Mouse (Mus musculus) liver, embryonic 15.5 days (tissue): ENCODE data around the gene Col19a1. TPM values are rescaled to one million over a fixed set of nuclear protein-coding genes. Genes with fewer than 3 reads are reported as not detected.

Experiments
- ATAC-seq: fragments of 200-750 bp; cut with Nextera tagmentation; 2 replicates; pipeline ENCODE4 v1.8.0; 2017; ENCODE audit warnings: moderate number of reproducible peaks, mild to moderate bottlenecking, moderate library complexity; ENCODE audit not compliant: insufficient read depth
- H3K27ac ChIP-seq: fragments of 300-500 bp; sonication (generic); replicated peaks from 2 replicates; pipeline ENCODE4 v1.5.1; 2015; ENCODE audit warnings: mild to moderate bottlenecking, inconsistent platforms
- H3K27me3 ChIP-seq: fragments of 300-500 bp; sonication (generic); 2 replicates; pipeline ENCODE4 v1.6.1; 2015; ENCODE audit warnings: mild to moderate bottlenecking, inconsistent platforms
- H3K36me3 ChIP-seq: fragments of 300-500 bp; sonication (generic); replicated peaks from 2 replicates; pipeline ENCODE4 v1.6.1; 2015; ENCODE audit warnings: moderate library complexity, mild to moderate bottlenecking, inconsistent platforms
- H3K4me1 ChIP-seq: fragments of 300-500 bp; sonication (generic); replicated peaks from 2 replicates; pipeline ENCODE4 v1.6.1; 2015; ENCODE audit warnings: inconsistent platforms
- H3K4me2 ChIP-seq: fragments of 300-500 bp; sonication (generic); 2 replicates; pipeline ENCODE4 v1.6.1; 2015; ENCODE audit warnings: moderate library complexity, mild to moderate bottlenecking, inconsistent platforms
- H3K4me3 ChIP-seq: fragments of 300-500 bp; sonication (generic); replicated peaks from 2 replicates; pipeline ENCODE4 v1.5.1; 2015; ENCODE audit warnings: mild to moderate bottlenecking, inconsistent platforms
- H3K9ac ChIP-seq: fragments of 300-500 bp; sonication (generic); 2 replicates; pipeline ENCODE4 v1.6.1; 2015; ENCODE audit warnings: moderate library complexity, mild to moderate bottlenecking, inconsistent platforms
- H3K9me3 ChIP-seq: fragments of 300-500 bp; sonication (generic); replicated peaks from 2 replicates; pipeline ENCODE4 v1.6.1; 2016; ENCODE audit warnings: inconsistent platforms
- WGBS: fragments of 180-500 bp; shearing (Covaris S2); methylation state at CpG from one replicate; pipeline ENCODE4 v1.1.7; 2015; ENCODE audit warnings: mixed read lengths; ENCODE audit not compliant: insufficient replicate concordance; 5-methylcytosine and 5-hydroxymethylcytosine counted together
- polyA plus RNA-seq: library from polyadenylated mRNA; unstranded; fragments of >200 nt; fragmentation: Nextera tagmentation; extraction: Ambion mirVana; gene quantifications from 2 replicates; pipeline ENCODE4 v1.2.1, GENCODE M21; 2015

The Col19a1 gene
- polyA plus RNA-seq, 1 experiment from 2014 or later = 0.07 TPM

GRCm38 (mm10) chr1:24302674-24303073 is 284.6 kb downstream of the Col19a1 start:
- Histone ChIP-seq H3K27ac (no peak overlapping the region), H3K36me3 (no peaks in the 10 kb centered on the region), H3K4me2 (no peak overlapping the region), H3K9me3 (no peaks in the 10 kb centered on the region), H3K9ac (no peak overlapping the region), H3K4me1 (no peaks in the 10 kb centered on the region), H3K27me3 (no peaks in the 10 kb centered on the region), H3K4me3 (no peak overlapping the region)
- WGBS = 11% methylated on average over 8 of the region's 8 CpGs
- no peak for ATAC-seq

- no peak for ATAC-seq
- H3K9ac ChIP-seq = no peak overlapping the region
- H3K4me2 ChIP-seq = no peak overlapping the region
- 59% methylated on average over 3 of the region's 3 CpGs for WGBS
- H3K27ac ChIP-seq = no peak overlapping the region
- H3K27me3 ChIP-seq = no peaks in the 10 kb centered on the region
- H3K36me3 ChIP-seq = no peaks in the 10 kb centered on the region
- no peaks in the 10 kb centered on the region for H3K4me1 ChIP-seq
- no peaks in the 10 kb centered on the region for H3K9me3 ChIP-seq
- no peak overlapping the region for H3K4me3 ChIP-seq
These were observed 286.6 kb downstream of the Col19a1 start for GRCm38 (mm10) chr1:24300700-24301099.

GRCm38 (mm10) chr1:24294979-24295942 is 292.0 kb downstream of the Col19a1 start:
- no peaks in the 10 kb centered on the region for H3K36me3 ChIP-seq
- 43% methylated on average over 7 of the region's 7 CpGs for WGBS
- no peaks in the 10 kb centered on the region for H3K9me3 ChIP-seq
- no peaks in the 10 kb centered on the region for H3K27me3 ChIP-seq
- H3K4me2 ChIP-seq = no peak overlapping the region
- H3K4me3 ChIP-seq = no peak overlapping the region
- ATAC-seq = no peak
- no peak overlapping the region for H3K27ac ChIP-seq
- H3K9ac ChIP-seq = no peak overlapping the region
- no peaks in the 10 kb centered on the region for H3K4me1 ChIP-seq

GRCm38 (mm10) chr1:24292515-24292914 is 294.8 kb downstream of the Col19a1 start:
- Histone ChIP-seq H3K4me1 (no peaks in the 10 kb centered on the region), H3K27ac (no peak overlapping the region), H3K4me2 (no peak overlapping the region), H3K36me3 (no peaks in the 10 kb centered on the region), H3K27me3 (no peaks in the 10 kb centered on the region), H3K9ac (no peak overlapping the region), H3K4me3 (no peak overlapping the region), H3K9me3 (no peaks in the 10 kb centered on the region; the same call in 1 of the 2 replicates)
- 40% methylated on average over 2 of the region's 2 CpGs for WGBS
- no peak for ATAC-seq

DNA sequence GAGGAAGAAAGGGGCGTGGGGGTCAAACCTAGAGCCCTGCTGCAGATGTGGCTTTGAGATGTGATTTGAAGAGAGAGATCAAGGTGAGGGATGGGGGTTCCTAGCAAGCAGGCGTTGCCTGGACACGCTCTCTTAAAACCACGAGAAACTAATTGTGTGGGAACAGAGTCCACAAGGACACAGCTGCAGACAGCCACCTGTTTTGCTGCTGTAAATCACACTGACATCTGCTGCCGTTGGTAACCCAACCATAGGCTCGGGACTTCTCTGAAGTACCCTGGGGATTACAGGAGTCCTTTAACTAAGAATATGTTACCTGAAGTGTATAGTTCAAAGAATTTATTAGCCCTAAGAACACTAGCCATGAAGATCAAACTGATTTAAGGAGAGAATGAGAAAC is 300.9 kb downstream of the Col19a1 start:
- Histone ChIP-seq H3K27me3 (no peaks in the 10 kb centered on the region), H3K4me2 (no peak overlapping the region), H3K9me3 (no peaks in the 10 kb centered on the region; the same call in 1 of the 2 replicates), H3K4me1 (no peaks in the 10 kb centered on the region), H3K9ac (no peak overlapping the region), H3K27ac (no peak overlapping the region), H3K36me3 (no peaks in the 10 kb centered on the region), H3K4me3 (no peak overlapping the region)
- 26% methylated on average over 6 of the region's 6 CpGs for WGBS
- ATAC-seq = no peak

DNA sequence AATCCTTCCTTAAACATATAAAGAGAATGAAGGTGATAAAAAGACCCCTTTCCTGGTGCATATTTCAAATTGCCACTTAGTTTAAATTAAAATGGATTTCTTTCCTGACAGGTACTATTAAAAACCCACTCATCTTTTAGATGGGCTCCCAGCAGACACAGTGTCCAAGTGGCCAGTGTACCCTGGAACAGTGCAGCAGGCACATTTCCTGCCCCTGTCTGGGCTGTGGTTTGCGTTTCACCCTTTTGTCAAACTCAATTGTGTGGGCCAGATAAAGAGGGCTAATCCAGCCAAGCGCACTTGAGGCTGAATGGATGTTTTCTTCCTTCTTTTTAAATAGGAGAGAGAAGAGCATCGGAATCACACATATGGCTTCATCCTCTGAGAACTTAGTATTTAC is 320.2 kb downstream of the Col19a1 start:
- no peak overlapping the region for H3K4me3 ChIP-seq
- WGBS = 16% methylated on average over 3 of the region's 3 CpGs
- no peak overlapping the region for H3K4me2 ChIP-seq
- no peaks in the 10 kb centered on the region for H3K4me1 ChIP-seq
- H3K27ac ChIP-seq = no peak overlapping the region
- no peak for ATAC-seq
- H3K27me3 ChIP-seq = no peaks in the 10 kb centered on the region
- no peaks in the 10 kb centered on the region for H3K36me3 ChIP-seq
- no peak overlapping the region for H3K9ac ChIP-seq
- no peaks in the 10 kb centered on the region for H3K9me3 ChIP-seq

- Histone ChIP-seq H3K27ac (no peak overlapping the region), H3K36me3 (no peaks in the 10 kb centered on the region), H3K4me1 (no peaks in the 10 kb centered on the region), H3K9ac (no peak overlapping the region), H3K4me3 (no peak overlapping the region), H3K9me3 (no peaks in the 10 kb centered on the region), H3K4me2 (no peak overlapping the region), H3K27me3 (no peaks in the 10 kb centered on the region)
- no peak for ATAC-seq
These were observed 326.1 kb downstream of the Col19a1 start for GRCm38 (mm10) chr1:24261181-24261580.

GRCm38 (mm10) chr1:24259419-24259818 is 327.9 kb downstream of the Col19a1 start:
- no peak overlapping the region for H3K4me2 ChIP-seq
- ATAC-seq = no peak
- no peaks in the 10 kb centered on the region for H3K4me1 ChIP-seq
- no peak overlapping the region for H3K27ac ChIP-seq
- H3K9me3 ChIP-seq = no peaks in the 10 kb centered on the region
- H3K27me3 ChIP-seq = no peaks in the 10 kb centered on the region
- no peak overlapping the region for H3K9ac ChIP-seq
- no peak overlapping the region for H3K4me3 ChIP-seq
- WGBS = 63% methylated on average over 6 of the region's 6 CpGs
- H3K36me3 ChIP-seq = no peaks in the 10 kb centered on the region

DNA sequence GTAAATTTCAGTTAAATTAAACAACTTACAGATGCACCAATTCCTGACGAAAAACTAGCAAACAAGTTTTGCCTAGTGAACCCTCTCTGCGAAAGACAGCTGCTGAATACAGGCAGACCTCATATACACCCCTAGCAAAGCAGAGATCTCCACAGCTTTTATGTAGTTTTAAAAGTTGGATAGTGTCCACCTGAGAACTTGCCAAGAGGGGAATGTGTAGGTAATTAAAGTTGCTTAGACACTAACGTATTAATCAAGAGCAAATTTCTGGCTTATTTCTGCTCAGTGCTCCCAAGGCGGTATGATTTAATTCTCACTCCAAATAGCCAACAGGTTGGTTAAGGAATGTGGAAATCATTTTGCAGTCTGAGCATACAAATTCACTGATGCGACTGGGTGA is 329.3 kb downstream of the Col19a1 start:
- whole genome bisulfite sequencing = 64% methylated on average over 5 of the region's 5 CpGs
- H3K27ac ChIP-seq = no peak overlapping the region

DNA sequence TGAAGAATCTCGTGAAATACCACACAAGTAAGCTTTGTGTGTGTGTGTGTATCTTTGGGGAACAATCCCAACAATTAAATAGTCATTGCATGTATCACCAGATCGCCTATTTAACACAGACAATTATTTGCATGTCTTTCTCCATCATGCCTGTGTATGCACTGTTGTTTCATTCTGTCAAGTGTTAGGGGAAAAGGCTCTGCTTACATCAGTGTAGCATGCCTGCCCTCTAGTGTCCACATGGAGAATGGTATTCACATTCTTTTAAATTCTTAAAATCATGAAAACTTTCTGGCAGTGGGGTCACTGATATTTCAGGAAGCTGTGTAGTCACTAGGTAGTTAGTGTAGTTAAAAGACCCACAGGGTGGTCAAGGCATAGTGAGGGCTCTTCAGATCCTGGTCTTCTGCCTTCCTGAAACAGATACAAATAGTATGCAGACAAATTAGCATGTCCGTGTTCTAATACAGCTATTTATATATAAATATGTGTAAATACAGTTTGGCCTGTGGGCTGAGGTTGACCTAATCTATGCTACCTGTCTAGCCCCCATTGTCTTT is 338.1 kb downstream of the Col19a1 start:
- H3K4me1 ChIP-seq = no peaks in the 10 kb centered on the region
- no peaks in the 10 kb centered on the region for H3K27me3 ChIP-seq
- no peaks in the 10 kb centered on the region for H3K36me3 ChIP-seq
- H3K4me3 ChIP-seq = no peak overlapping the region
- H3K9ac ChIP-seq = no peak overlapping the region
- ATAC-seq = no peak
- H3K4me2 ChIP-seq = no peak overlapping the region
- H3K27ac ChIP-seq = no peak overlapping the region
- no peaks in the 10 kb centered on the region for H3K9me3 ChIP-seq
- WGBS = 39% methylated on average over 3 of the region's 3 CpGs

More for the DNA sequence above, 329.3 kb downstream of the Col19a1 start:
- ATAC-seq = no peak
- Histone ChIP-seq H3K27me3 (no peaks in the 10 kb centered on the region), H3K4me3 (no peak overlapping the region), H3K4me2 (no peak overlapping the region), H3K9me3 (no peaks in the 10 kb centered on the region), H3K4me1 (no peaks in the 10 kb centered on the region), H3K36me3 (no peaks in the 10 kb centered on the region), H3K9ac (no peak overlapping the region)

DNA sequence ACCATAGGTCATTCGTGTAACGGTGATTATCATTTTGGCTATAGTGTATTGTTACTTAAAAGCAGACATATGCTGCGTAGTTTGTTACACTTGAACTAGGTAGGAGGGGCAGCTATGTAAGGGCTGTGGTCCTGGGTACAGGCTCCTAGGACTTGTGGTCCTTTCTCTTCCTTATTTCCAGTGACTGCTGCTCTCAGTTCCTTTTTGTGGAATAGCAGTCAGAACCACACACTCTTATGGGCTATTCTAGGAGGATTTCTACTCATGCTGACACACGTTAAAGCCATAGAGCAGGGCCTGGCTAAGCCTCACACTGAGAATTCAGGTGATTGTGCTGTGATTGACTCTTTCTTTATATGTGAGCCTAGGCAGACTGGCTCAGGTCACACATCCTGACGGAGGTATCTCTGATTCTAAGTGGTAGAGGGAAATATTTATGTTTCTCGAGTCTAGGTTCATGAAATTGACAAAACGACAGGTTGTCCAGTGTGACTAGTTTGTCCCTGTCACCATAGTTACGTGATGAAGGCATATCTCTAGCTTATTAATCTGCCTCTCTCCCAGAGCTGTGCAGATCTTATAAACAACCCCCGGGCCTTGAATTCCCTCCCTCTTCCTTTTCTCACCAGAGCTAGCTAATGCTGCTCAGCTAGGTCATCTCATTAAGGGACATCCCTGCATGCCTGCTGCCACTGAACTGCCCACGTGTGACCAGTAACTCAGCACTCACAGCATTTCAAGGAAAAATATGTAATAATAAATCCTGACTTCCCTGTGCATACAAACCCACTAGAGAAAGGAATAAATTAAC is 338.8 kb downstream of the Col19a1 start:
- H3K9ac ChIP-seq = no peak overlapping the region
- no peak overlapping the region for H3K27ac ChIP-seq
- no peaks in the 10 kb centered on the region for H3K4me1 ChIP-seq
- H3K4me2 ChIP-seq = no peak overlapping the region
- 55% methylated on average over 10 of the region's 10 CpGs for WGBS
- H3K4me3 ChIP-seq = no peak overlapping the region
- H3K36me3 ChIP-seq = no peaks in the 10 kb centered on the region
- no peaks in the 10 kb centered on the region for H3K9me3 ChIP-seq
- no peaks in the 10 kb centered on the region for H3K27me3 ChIP-seq
- ATAC-seq = no peak
